Mouse (Mus musculus) hindbrain, embryonic 11.5 days (tissue): ENCODE measurements around the gene Rbl2. TPM values are rescaled to one million over a fixed set of nuclear protein-coding genes. Genes with fewer than 3 reads are reported as not detected.

ENCODE experiments used
- ATAC-seq: fragments of 200-750 bp; cut with Nextera tagmentation; 2 replicates; pipeline ENCODE4 v1.8.0; 2017; ENCODE audit warnings: mild to moderate bottlenecking, moderate TSS enrichment, moderate library complexity; ENCODE audit not compliant: low FRiP score
- DNase-seq: peaks from one replicate; pipeline ENCODE4 v3.0.0-alpha.2; 2015; ENCODE audit warnings: low spot score
- H3K27ac ChIP-seq: fragments of 300-500 bp; sonication (generic); 2 replicates; pipeline ENCODE4 v1.5.1; 2014; ENCODE audit warnings: mild to moderate bottlenecking, low read depth, low read length
- H3K27me3 ChIP-seq: fragments of 300-500 bp; sonication (generic); 2 replicates; pipeline ENCODE4 v1.6.1; 2014; ENCODE audit warnings: mild to moderate bottlenecking, low read length, moderate library complexity, mixed read lengths; ENCODE audit not compliant: control insufficient read depth, insufficient read depth
- H3K36me3 ChIP-seq: fragments of 300-500 bp; sonication (generic); 2 replicates; pipeline ENCODE4 v1.6.1; 2014; ENCODE audit warnings: mild to moderate bottlenecking, low read length, moderate library complexity, mixed read lengths; ENCODE audit not compliant: control insufficient read depth, insufficient read depth
- H3K4me1 ChIP-seq: fragments of 300-500 bp; sonication (generic); replicated peaks from 2 replicates; pipeline ENCODE4 v1.6.1; 2014; ENCODE audit warnings: low read length, mixed read lengths; ENCODE audit not compliant: control insufficient read depth, insufficient read depth
- H3K4me2 ChIP-seq: fragments of 300-500 bp; sonication (generic); replicated peaks from 2 replicates; pipeline ENCODE4 v1.6.1; 2014; ENCODE audit warnings: mild to moderate bottlenecking, low read depth, low read length
- H3K4me3 ChIP-seq: fragments of 300-500 bp; sonication (generic); 2 replicates; pipeline ENCODE4 v1.5.1; 2014; ENCODE audit warnings: low read depth, low read length
- H3K9ac ChIP-seq: fragments of 300-500 bp; sonication (generic); 2 replicates; pipeline ENCODE4 v1.6.1; 2014; ENCODE audit warnings: low read depth, low read length
- H3K9me3 ChIP-seq: fragments of 300-500 bp; sonication (generic); 2 replicates; pipeline ENCODE4 v1.6.1; 2016; ENCODE audit warnings: low read length; ENCODE audit not compliant: control insufficient read depth
- WGBS: fragments of 180-500 bp; shearing (Covaris S2); extraction: QIAGEN DNeasy Blood & Tissue Kit; methylation state at CpG from one replicate; pipeline ENCODE4 v1.1.7; 2014; 5-methylcytosine and 5-hydroxymethylcytosine counted together
- polyA plus RNA-seq: library from polyadenylated mRNA; unstranded; fragments of >200 nt; fragmentation: Nextera tagmentation; extraction: Ambion mirVana; gene quantifications from 2 replicates; pipeline ENCODE4 v1.2.1, GENCODE M21; 2014

Rbl2 gene
- polyA plus RNA-seq, 1 experiment from 2014 or later: 15.9 TPM

DNA sequence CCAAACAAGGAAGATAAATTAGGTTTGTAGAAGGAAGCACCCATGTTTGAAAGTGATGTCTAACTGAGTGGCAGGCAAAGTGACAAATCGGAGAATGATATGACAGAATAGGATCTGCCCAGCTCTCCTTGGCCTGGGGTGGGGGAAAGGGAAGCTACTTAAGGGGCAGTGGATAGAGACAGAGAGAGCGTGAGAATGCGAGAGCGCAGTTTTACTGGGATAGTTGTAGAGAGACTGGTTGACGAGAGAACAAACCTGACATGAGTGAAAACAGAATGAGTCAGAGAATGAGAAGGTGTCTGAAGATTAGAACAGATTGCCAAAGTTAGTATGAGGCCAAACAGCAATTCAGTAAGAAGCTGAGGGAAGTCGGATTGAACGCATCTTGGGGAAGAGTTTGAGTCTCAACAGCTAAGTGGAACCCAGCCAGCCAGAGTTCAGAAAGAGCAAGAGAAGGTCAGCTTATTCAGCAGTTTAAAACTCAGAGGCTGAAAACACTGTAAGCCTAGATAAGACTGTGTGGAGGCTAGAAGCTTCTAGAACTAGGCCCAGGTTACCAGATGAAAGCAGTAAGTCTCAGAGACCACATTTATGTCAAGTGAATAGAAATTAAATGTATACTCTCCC, 9.9 kb upstream of the Rbl2 start:
- Histone ChIP-seq H3K36me3 (no peaks in the 10 kb centered on the region), H3K9me3 (no peaks in the 10 kb centered on the region), H3K27me3 (no peaks in the 10 kb centered on the region), H3K4me1 (no peaks in the 10 kb centered on the region), H3K27ac (no peak overlapping the region), H3K4me3 (no peak overlapping the region), H3K9ac (no peak overlapping the region), H3K4me2 (no peak overlapping the region)
- no peak for DNase-seq
- no peak for ATAC-seq
- 91% methylated on average over 7 of the region's 7 CpGs for WGBS

DNA sequence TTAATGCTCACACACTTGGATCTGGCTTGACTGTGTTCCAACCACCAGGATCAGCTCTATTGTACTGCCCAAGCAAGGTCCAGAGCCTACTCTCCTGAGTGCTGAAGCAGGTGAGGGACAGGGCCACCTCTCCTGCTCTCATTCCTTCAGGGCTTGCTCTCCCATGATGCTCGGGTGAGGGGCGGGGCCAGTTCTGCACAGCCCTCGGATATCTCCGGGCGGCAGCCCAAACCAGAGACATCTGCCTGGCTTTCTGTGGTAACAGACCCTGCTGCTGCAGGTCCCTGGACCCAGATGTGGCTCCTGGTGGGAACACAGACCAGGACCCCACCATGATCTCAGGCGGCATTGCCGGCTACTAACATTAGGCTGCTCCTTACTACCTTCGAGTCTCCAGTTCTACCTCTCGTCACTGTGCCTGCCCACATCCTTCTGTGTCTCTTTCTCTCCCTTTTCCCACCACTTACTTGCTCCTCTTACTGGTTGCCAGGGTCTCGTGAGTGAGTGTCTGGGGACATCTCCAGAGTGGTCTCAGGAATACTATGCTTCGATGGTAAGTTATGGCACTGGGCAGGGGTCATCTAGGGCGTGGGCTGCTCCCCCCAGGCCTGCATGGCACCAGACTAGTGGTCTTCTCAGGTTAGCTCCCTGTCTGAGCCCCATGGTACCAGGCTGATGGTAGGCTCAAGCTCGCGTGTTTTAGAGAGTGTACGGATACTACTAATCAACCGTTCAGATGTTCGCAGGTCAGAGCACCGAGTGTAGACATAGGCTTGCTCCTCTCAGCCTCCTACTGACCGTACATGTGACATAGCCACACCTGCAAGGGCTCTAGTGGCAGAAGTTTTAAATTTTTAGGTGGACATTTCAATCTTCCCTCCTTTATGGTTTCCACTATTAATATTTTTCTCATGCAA, 9.0 kb upstream of the Rbl2 start:
- Histone ChIP-seq H3K27me3 (no peaks in the 10 kb centered on the region), H3K36me3 (no peaks in the 10 kb centered on the region), H3K4me1 (no peaks in the 10 kb centered on the region), H3K27ac (no peak overlapping the region), H3K9me3 (no peaks in the 10 kb centered on the region), H3K4me2 (no peak overlapping the region), H3K4me3 (no peak overlapping the region), H3K9ac (no peak overlapping the region)
- ATAC-seq: no peak
- DNase-seq: no peak
- 81% methylated on average over 19 of the region's 19 CpGs for WGBS

DNA sequence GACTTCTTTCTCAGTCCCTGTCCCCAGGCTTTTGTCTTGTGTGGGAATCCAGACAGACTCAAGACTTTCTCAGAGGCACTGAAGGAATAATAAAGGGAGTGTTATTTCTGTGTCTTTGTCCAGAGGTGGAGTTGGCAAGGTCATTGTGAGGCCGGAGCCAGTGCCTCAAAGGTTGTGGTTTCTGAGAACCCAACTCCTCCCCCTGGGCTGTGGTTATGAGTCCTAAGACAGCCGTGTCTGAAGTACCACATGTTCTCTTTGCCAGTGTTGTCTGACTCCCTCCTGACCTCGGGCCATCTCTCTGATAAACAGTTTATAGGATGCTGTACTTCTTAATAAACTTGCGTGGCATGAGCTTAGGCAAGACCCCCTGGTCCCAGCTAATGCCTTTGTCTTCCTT, 4.7 kb upstream of the Rbl2 start:
- H3K27me3 ChIP-seq: no peaks in the 10 kb centered on the region
- no peak for DNase-seq
- no peaks in the 10 kb centered on the region for H3K36me3 ChIP-seq
- H3K27ac ChIP-seq: no peak overlapping the region
- ATAC-seq: no peak
- WGBS: 79% methylated on average over 4 of the region's 4 CpGs
- no peaks in the 10 kb centered on the region for H3K9me3 ChIP-seq
- H3K9ac ChIP-seq: no peak overlapping the region
- H3K4me1 ChIP-seq: 0 out of 2 replicates have a peak, but pooled peaks cover 2% of the 10 kb centered on the region
- H3K4me2 ChIP-seq: no peak overlapping the region
- no peak overlapping the region for H3K4me3 ChIP-seq

DNA sequence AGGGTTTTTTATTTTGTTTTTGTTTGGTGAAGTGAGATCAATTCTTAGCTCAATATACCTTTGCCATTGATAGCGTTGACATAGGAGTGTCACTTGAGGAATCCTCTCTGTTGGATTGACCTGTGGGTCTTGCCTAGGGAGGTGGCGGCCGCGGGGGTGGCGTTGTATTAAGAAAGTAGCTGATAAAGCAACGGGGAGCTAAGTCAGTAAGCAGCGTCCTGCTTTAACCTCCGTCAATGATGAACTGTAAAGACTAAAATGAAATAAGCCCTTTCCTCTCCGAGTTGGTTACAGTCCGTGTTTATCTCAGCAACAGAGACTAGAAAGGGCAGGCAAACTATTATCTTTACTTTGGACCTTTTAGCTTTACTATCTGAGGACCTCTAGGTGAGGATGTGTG, 450 bp upstream of the Rbl2 start:
- no peaks in the 10 kb centered on the region for H3K36me3 ChIP-seq
- H3K9ac ChIP-seq: peak overlapping the region; percentile 45; the same call in 1 of the 2 replicates
- H3K4me1 ChIP-seq: 0 out of 2 replicates have a peak, but pooled peaks cover 4% of the 10 kb centered on the region
- H3K4me3 ChIP-seq: peak overlapping the region; percentile 87
- H3K27me3 ChIP-seq: no peaks in the 10 kb centered on the region
- H3K27ac ChIP-seq: no peak overlapping the region
- peak overlapping the region; percentile 58 for H3K4me2 ChIP-seq
- 10% methylated on average over 10 of the region's 10 CpGs for WGBS
- DNase-seq (no peak), ATAC-seq (peak; percentile 25; the same call in 1 of the 2 replicates)
- no peaks in the 10 kb centered on the region for H3K9me3 ChIP-seq

DNA sequence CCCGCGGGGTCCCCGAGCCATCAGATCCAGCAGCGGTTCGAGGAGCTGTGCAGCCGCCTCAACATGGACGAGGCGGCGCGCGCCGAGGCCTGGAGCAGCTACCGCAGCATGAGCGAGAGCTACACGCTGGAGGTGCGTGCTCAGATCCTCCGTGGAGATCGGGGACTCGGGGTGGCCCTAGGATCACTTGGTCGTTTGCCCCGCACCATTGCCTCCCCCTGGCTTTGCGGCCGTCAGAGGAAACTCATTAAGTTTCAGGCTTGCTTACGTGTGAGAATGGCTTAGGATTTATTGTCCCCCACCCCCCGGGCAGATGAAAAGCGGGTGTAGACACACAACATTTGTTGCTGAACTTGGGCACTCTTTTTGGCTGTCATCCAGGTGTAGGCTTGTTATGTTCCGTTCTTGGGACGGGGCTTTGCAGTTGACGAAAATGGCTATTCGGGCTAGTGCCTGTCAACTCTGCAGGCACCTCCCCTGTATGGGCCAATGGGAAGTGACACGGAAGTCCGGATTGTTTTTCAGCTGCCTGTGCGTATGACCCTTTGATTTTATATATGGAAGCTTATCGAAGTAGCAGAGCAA, 510 bp downstream of the Rbl2 start:
- Histone ChIP-seq H3K4me3 (peak overlapping the region; percentile 87), H3K9me3 (no peaks in the 10 kb centered on the region), H3K4me1 (0 out of 2 replicates have a peak, but pooled peaks cover 4% of the 10 kb centered on the region), H3K36me3 (no peaks in the 10 kb centered on the region), H3K9ac (peak overlapping the region; percentile 75), H3K27ac (peak overlapping the region; percentile 58), H3K4me2 (peak overlapping the region; percentile 58), H3K27me3 (no peaks in the 10 kb centered on the region)
- under 1% methylated on average over 34 of the region's 34 CpGs for WGBS
- ATAC-seq (peak; percentile 87), DNase-seq (peak; percentile 71)

DNA sequence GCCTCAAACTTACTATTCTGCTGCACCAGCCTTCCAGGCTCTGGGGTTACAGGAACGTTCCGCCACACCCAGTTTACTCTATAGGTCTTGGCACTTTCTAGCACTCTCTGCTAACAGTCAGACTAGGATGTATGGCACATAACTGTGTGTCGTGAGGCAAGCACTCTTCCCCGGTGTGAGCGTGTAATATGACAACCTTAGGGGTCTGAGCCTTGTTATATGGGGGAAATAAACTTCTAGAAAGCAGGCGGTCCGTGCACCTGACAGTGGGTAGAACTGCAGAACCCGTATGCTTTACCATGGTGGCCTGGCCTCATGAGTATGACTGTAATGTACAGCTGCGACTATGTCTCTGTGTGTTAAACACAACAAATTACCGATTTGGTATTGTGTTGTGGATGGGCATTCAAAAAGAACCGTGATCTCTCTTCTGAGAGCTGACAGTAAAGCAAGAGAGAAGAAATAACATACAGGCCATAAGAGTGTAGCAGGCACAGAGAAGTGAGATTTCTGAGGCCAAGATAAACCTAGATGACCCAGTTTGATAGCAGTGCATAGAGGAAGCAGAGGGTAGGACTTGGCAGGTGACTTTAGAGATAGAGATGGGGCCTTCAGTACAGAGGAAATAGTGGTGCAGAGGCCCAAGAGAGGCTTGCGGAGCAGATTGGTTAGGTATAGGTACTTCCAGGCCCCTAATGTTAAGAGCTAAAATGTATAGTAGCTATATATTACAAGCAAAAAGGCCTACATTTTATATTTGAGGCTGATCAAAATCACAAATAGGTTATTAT, 7.4 kb downstream of the Rbl2 start:
- H3K4me2 ChIP-seq: no peak overlapping the region
- no peaks in the 10 kb centered on the region for H3K27me3 ChIP-seq
- ATAC-seq (no peak), DNase-seq (no peak)
- H3K4me1 ChIP-seq: no peaks in the 10 kb centered on the region
- no peaks in the 10 kb centered on the region for H3K36me3 ChIP-seq
- no peak overlapping the region for H3K9ac ChIP-seq
- 92% methylated on average over 12 of the region's 12 CpGs for WGBS
- no peak overlapping the region for H3K27ac ChIP-seq
- no peak overlapping the region for H3K4me3 ChIP-seq
- no peaks in the 10 kb centered on the region for H3K9me3 ChIP-seq

DNA sequence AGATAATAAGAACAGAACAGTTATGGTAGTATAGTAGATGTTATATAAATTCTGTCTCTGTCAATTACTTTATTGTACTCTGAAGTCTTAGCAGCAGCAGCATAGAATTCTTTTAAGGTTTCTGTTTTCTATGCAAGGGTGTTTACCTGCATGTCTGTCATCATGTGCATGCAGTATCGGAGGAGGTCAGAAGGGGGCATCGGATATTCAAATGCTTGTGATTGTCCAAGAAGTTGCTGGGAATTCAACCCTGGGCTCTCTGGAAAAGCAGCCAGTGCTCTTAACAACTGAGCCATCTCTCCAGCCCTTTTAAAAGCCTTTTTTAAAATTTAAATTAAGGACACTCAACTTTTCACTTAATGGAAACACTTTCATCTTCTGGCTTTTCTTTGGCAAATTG, 9.8 kb downstream of the Rbl2 start:
- Histone ChIP-seq H3K4me3 (no peak overlapping the region), H3K27me3 (no peaks in the 10 kb centered on the region), H3K27ac (no peak overlapping the region), H3K9ac (no peak overlapping the region), H3K4me2 (no peak overlapping the region), H3K36me3 (no peaks in the 10 kb centered on the region), H3K4me1 (no peaks in the 10 kb centered on the region), H3K9me3 (no peaks in the 10 kb centered on the region)
- ATAC-seq: no peak
- DNase-seq: no peak
- 92% methylated on average over 2 of the region's 2 CpGs for WGBS

DNA sequence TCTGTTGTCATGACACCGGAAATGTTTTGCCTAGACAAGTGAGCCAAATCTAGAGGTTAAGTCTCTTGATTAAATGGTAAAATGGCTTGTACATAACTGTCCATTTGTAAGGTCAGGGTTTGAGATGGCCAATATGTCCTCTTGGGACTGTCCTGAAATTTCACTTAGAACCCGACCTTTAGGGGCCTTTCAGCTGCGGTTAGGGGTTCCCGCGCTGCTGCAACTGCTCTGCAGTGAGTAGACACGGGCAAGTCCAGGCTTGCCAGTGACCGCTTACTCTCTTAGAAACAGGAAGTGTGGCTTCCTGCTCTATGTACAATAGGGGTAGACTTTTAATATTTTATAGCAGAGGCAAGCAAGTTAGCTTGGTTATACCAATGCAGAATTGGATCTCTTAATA, 12.1 kb downstream of the Rbl2 start:
- Histone ChIP-seq H3K4me3 (no peak overlapping the region), H3K27ac (no peak overlapping the region), H3K36me3 (no peaks in the 10 kb centered on the region), H3K9me3 (no peaks in the 10 kb centered on the region), H3K9ac (no peak overlapping the region), H3K4me1 (no peaks in the 10 kb centered on the region), H3K4me2 (no peak overlapping the region), H3K27me3 (no peaks in the 10 kb centered on the region)
- WGBS: 82% methylated on average over 7 of the region's 7 CpGs
- DNase-seq: no peak
- no peak for ATAC-seq
